Comparison of ENCODE assay signal across 8 mouse cellular contexts in the genomic region with DNA sequence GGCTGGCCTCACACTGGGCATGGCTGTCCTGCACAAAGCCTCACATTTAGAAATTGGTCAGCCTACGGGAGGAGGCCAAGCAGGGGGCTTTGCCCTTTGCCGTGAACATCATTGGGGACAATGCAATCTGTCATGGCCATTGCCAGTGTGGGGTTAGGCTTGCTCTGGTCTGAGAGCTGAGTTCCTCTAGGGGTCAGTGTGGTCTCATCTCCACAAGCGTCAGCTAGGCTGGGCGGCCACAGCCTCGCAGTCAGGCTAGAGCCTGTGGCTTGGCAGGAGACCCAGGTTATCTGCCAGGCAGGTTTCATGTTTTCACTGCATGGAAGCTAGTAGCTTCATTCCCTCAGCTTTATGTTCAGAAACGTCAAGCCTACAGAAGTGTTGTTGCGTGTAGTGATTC. TPM values are rescaled to one million over a fixed set of nuclear protein-coding genes. Genes with fewer than 3 reads are reported as not detected.
DNase-seq lines count a peak whose midpoint lies in the region; ATAC-seq and TF ChIP-seq lines count a peak whose summit lies in the region.

No protein-coding gene starts in this region.

- H3K27me3 ChIP-seq in heart, embryonic 11.5 days (ENCODE audit: control insufficient read depth, insufficient read depth, low read length): no peaks in the 10 kb centered on the region
- H3K27me3 ChIP-seq in lung, postnatal 0 days (replicated peaks; ENCODE audit: insufficient read depth, low read length): no peaks in the 10 kb centered on the region

- TF ChIP-seq CTCF in lung, postnatal 0 days (IDR thresholded peaks at IDR 0.05): peak; percentile 65

- no peak overlapping the region for H3K4me3 ChIP-seq in heart, embryonic 11.5 days (ENCODE audit: low read depth, low read length)
- H3K4me3 ChIP-seq in lung, postnatal 0 days (ENCODE audit: low read depth, low read length): no peak overlapping the region

- intact Hi-C loops in heart, postnatal 10 days (cut with DNase I): loop anchor here (1.0 to 10.0 kb wide), 4 partner anchors 52 to 429 kb away; a partner anchor contains a TSS

- TF ChIP-seq EP300 in lung, postnatal 0 days (IDR thresholded peaks at IDR 0.05): no peak

- no peak overlapping the region for H3K4me2 ChIP-seq in heart, embryonic 11.5 days
- no peak overlapping the region for H3K4me2 ChIP-seq in lung, postnatal 0 days (replicated peaks; ENCODE audit: low read depth, low read length)

- H3K9me3 ChIP-seq in heart, embryonic 11.5 days (replicated peaks; ENCODE audit: control insufficient read depth, low read length): no peaks in the 10 kb centered on the region
- H3K9me3 ChIP-seq in lung, postnatal 0 days (ENCODE audit: low read length): no peaks in the 10 kb centered on the region

- no peak for ATAC-seq in heart, embryonic 11.5 days (replicated peaks; ENCODE audit: insufficient number of reproducible peaks, low FRiP score, low TSS enrichment)
- ATAC-seq in lung, postnatal 0 days: peak; percentile 35; the same call in 1 of the 2 replicates

- no peak overlapping the region for H3K27ac ChIP-seq in heart, embryonic 11.5 days (ENCODE audit: low read depth, low read length)
- no peak overlapping the region for H3K27ac ChIP-seq in lung, postnatal 0 days (ENCODE audit: low read length)

- peaks cover 32% of the 10 kb centered on the region for H3K4me1 ChIP-seq in heart, embryonic 11.5 days (ENCODE audit: control insufficient read depth, insufficient read depth, low read length)
- no peaks in the 10 kb centered on the region for H3K4me1 ChIP-seq in lung, postnatal 0 days (ENCODE audit: insufficient read depth, low read depth, low read length)

- no peak overlapping the region for H3K9ac ChIP-seq in heart, embryonic 11.5 days (ENCODE audit: low read depth, low read length)
- H3K9ac ChIP-seq in lung, postnatal 0 days (replicated peaks; ENCODE audit: low read depth): no peak overlapping the region

- peak; percentile 94 for DNase-seq in heart, adult 11 months
- peak; percentile 60 for DNase-seq in 416B (ENCODE audit: low read depth)
- DNase-seq in adrenal gland, postnatal 25 days: peak; percentile 45
- DNase-seq in heart, postnatal 10 days: peak; percentile 80 to 82
- peak; percentile 42 for DNase-seq in lung, postnatal 0 days (ENCODE audit: low spot score)
- peak; percentile 51 to 63 for DNase-seq in thymus, postnatal 36 days
- DNase-seq in right cerebral cortex, adult 18-20 months: no peak

- WGBS in heart, embryonic 11.5 days (ENCODE audit: insufficient replicate concordance): 56% methylated on average over 7 of the region's 7 CpGs
- 61% methylated on average over 7 of the region's 7 CpGs for WGBS in lung, postnatal 0 days

- peaks cover 22% of the 10 kb centered on the region for H3K36me3 ChIP-seq in heart, embryonic 11.5 days (ENCODE audit: control insufficient read depth, insufficient read depth, low read length)
- H3K36me3 ChIP-seq in lung, postnatal 0 days (ENCODE audit: insufficient read depth, low read length): peaks cover 14% of the 10 kb centered on the region

RNA-seq across cellular contexts. Expression of a gene that starts 20.9 kb away (rescaled TPM):
- polyA plus RNA-seq in heart, embryonic 11.5 days (2014; fragmentation: Nextera tagmentation; extraction: Ambion mirVana): 19.4 and 20.2 TPM in 2 replicates
- 4.6 and 5.1 TPM in 2 replicates for total RNA-seq in adrenal gland, postnatal 25 days (2021)
- 1 to 10 TPM; 2.8 to 4.4 TPM for total RNA-seq in heart, postnatal 10 days (2021)
- 6.9 and 7.4 TPM in 2 replicates for polyA plus RNA-seq in lung, postnatal 0 days (2015; fragmentation: Nextera tagmentation; extraction: Ambion mirVana)
